Mouse (Mus musculus) MEL (cell line): Measurements from ENCODE around the gene Csf2. TPM values are rescaled to one million over a fixed set of nuclear protein-coding genes. Genes with fewer than 3 reads are reported as not detected.

Experiments used
- DNase-seq: peaks from one replicate; pipeline ENCODE4 v3.0.0; 2011; ENCODE audit warnings: low read depth, low spot score
- H3K27ac ChIP-seq: 2 replicates; pipeline ENCODE4 v1.5.1; 2012; ENCODE audit warnings: low read depth, mild to moderate bottlenecking, control low read depth, low read length, moderate library complexity; ENCODE audit not compliant: control insufficient read depth
- H3K27me3 ChIP-seq, 2 experiments: fragments of 150-350 bp in 1 of 2; sonication (generic) in 1 of 2; 2 replicates each; pipeline ENCODE4 v1.6.1; 2012; ENCODE audit warnings: low read length in 2 of 2, mild to moderate bottlenecking in 2 of 2, improper control_type of control experiment in 1 of 2, moderate library complexity in 1 of 2; ENCODE audit not compliant: insufficient read depth in 2 of 2, control insufficient read depth in 1 of 2
- H3K36me3 ChIP-seq, 2 experiments: 2 replicates each; pipeline ENCODE4 v1.6.1; 2012 to 2014; ENCODE audit warnings: low read length in 2 of 2, improper control_type of control experiment in 1 of 2, inconsistent platforms in 1 of 2, mild to moderate bottlenecking in 1 of 2; ENCODE audit not compliant: insufficient read depth in 2 of 2, control insufficient read depth in 1 of 2
- H3K4me1 ChIP-seq, 2 experiments: fragments of 150-350 bp in 1 of 2; sonication (generic) in 1 of 2; 2 replicates each; pipeline ENCODE4 v1.6.1; 2012; ENCODE audit warnings: low read length in 2 of 2, improper control_type of control experiment in 1 of 2, mild to moderate bottlenecking in 1 of 2; ENCODE audit not compliant: insufficient read depth in 2 of 2, control insufficient read depth in 1 of 2
- H3K4me3 ChIP-seq, 2 experiments: fragments of 150-350 bp in 1 of 2; sonication (generic) in 1 of 2; 2 replicates each; pipeline ENCODE4 v1.5.1; 2012; ENCODE audit warnings: low read depth in 2 of 2, low read length in 2 of 2, mild to moderate bottlenecking in 2 of 2, moderate library complexity in 2 of 2, control low read depth in 1 of 2, improper control_type of control experiment in 1 of 2; ENCODE audit not compliant: control insufficient read depth in 1 of 2, insufficient read depth in 1 of 2
- H3K79me2 ChIP-seq: 2 replicates; pipeline ENCODE4 v1.6.1; 2012; ENCODE audit warnings: mild to moderate bottlenecking, low read length, moderate library complexity; ENCODE audit not compliant: control insufficient read depth, poor library complexity, insufficient read depth
- H3K9ac ChIP-seq: 2 replicates; pipeline ENCODE4 v1.6.1; 2012; ENCODE audit warnings: low read depth, mild to moderate bottlenecking, control low read depth, low read length, moderate library complexity; ENCODE audit not compliant: control insufficient read depth, poor library complexity, severe bottlenecking
- H3K9me3 ChIP-seq: fragments of 150-350 bp; sonication (generic); replicated peaks from 2 replicates; pipeline ENCODE4 v1.6.1; 2012; ENCODE audit warnings: mild to moderate bottlenecking, low read length, improper control_type of control experiment, moderate library complexity; ENCODE audit not compliant: insufficient read depth
- CTCF ChIP-seq, 3 experiments: IDR thresholded peaks in 2 of 3; conservative IDR thresholded peaks in 1 of 3; 2 replicates each; pipeline ENCODE4 v1.5.1; 2011 to 2012; ENCODE audit warnings: low read length in 3 of 3, low read depth in 2 of 3, mild to moderate bottlenecking in 2 of 3, improper control_type of control experiment in 1 of 3, inconsistent platforms in 1 of 3, mixed read lengths in 1 of 3, moderate library complexity in 1 of 3; ENCODE audit not compliant: control insufficient read depth in 1 of 3, insufficient read depth in 1 of 3, poor library complexity in 1 of 3, severe bottlenecking in 1 of 3
- ELF1 ChIP-seq: IDR thresholded peaks from 2 replicates; pipeline ENCODE4 v1.6.1; 2014; ENCODE audit warnings: low read depth, mild to moderate bottlenecking, inconsistent platforms, low read length, improper control_type of control experiment, moderate library complexity
- EP300 ChIP-seq, 2 experiments: IDR thresholded peaks; 2 replicates each; pipeline ENCODE4 v1.6.1; 2011; ENCODE audit warnings: improper control_type of control experiment in 2 of 2, low read length in 2 of 2, low read depth in 1 of 2, mild to moderate bottlenecking in 1 of 2
- HCFC1 ChIP-seq: IDR thresholded peaks from 2 replicates; pipeline ENCODE4 v1.6.1; 2012; ENCODE audit warnings: low read depth, mild to moderate bottlenecking, inconsistent platforms, low read length, improper control_type of control experiment, moderate library complexity
- MAFK ChIP-seq: IDR thresholded peaks from 2 replicates; pipeline ENCODE4 v1.6.1; 2011; ENCODE audit warnings: low read depth, mild to moderate bottlenecking, low read length, improper control_type of control experiment, borderline replicate concordance
- MAZ ChIP-seq: IDR thresholded peaks from 2 replicates; pipeline ENCODE4 v1.6.1; 2012; ENCODE audit warnings: low read depth, mild to moderate bottlenecking, inconsistent platforms, low read length, improper control_type of control experiment
- MEF2A ChIP-seq: IDR thresholded peaks from 2 replicates; pipeline ENCODE4 v1.6.1; 2014; ENCODE audit warnings: low read depth, mild to moderate bottlenecking, inconsistent platforms, low read length, improper control_type of control experiment; ENCODE audit not compliant: poor library complexity, insufficient replicate concordance, severe bottlenecking; ENCODE audit errors: extremely low read depth
- MYB ChIP-seq: IDR thresholded peaks from 2 replicates; pipeline ENCODE4 v1.6.1; 2011; ENCODE audit warnings: mild to moderate bottlenecking, low read depth, low read length, improper control_type of control experiment
- NELFE ChIP-seq: IDR thresholded peaks from 2 replicates; pipeline ENCODE4 v1.6.1; 2011; ENCODE audit warnings: low read depth, low read length, improper control_type of control experiment
- POLR2A ChIP-seq, 2 experiments: IDR thresholded peaks; 2 replicates each; pipeline ENCODE4 v1.6.1; 2011 to 2012; ENCODE audit warnings: low read length in 2 of 2, mild to moderate bottlenecking in 2 of 2, control low read depth in 1 of 2, improper control_type of control experiment in 1 of 2, low read depth in 1 of 2, moderate library complexity in 1 of 2; ENCODE audit not compliant: control insufficient read depth in 1 of 2, insufficient read depth in 1 of 2, poor library complexity in 1 of 2
- POLR2AphosphoS2 ChIP-seq: IDR thresholded peaks from 2 replicates; pipeline ENCODE4 v1.6.1; 2011; ENCODE audit warnings: low read length, improper control_type of control experiment
- TCF12 ChIP-seq: IDR thresholded peaks from 2 replicates; pipeline ENCODE4 v1.6.1; 2014; ENCODE audit warnings: low read depth, mild to moderate bottlenecking, inconsistent platforms, low read length, improper control_type of control experiment, moderate library complexity
- USF1 ChIP-seq: IDR thresholded peaks from 2 replicates; pipeline ENCODE4 v1.6.1; 2014; ENCODE audit warnings: low read depth, mild to moderate bottlenecking, inconsistent platforms, low read length, improper control_type of control experiment, moderate library complexity
- USF2 ChIP-seq, 2 experiments: IDR thresholded peaks; 2 replicates each; pipeline ENCODE4 v1.6.1; 2011 to 2012; ENCODE audit warnings: improper control_type of control experiment in 2 of 2, low read length in 2 of 2, borderline replicate concordance in 1 of 2, inconsistent platforms in 1 of 2, low read depth in 1 of 2, mild to moderate bottlenecking in 1 of 2; ENCODE audit not compliant: insufficient read depth in 1 of 2
- ZC3H11A ChIP-seq: IDR thresholded peaks from 2 replicates; pipeline ENCODE4 v1.6.1; 2012; ENCODE audit warnings: low read depth, mild to moderate bottlenecking, inconsistent platforms, low read length, improper control_type of control experiment
- ZKSCAN1 ChIP-seq: IDR thresholded peaks from 2 replicates; pipeline ENCODE4 v1.6.1; 2012; ENCODE audit warnings: low read depth, mild to moderate bottlenecking, inconsistent platforms, low read length, improper control_type of control experiment, moderate library complexity
- ZNF384 ChIP-seq: IDR thresholded peaks from 2 replicates; pipeline ENCODE4 v1.6.1; 2012; ENCODE audit warnings: low read depth, mild to moderate bottlenecking, inconsistent platforms, low read length, improper control_type of control experiment
- polyA plus RNA-seq, 2 experiments: library from polyadenylated mRNA; stranded (reverse) in 1 of 2; unstranded in 1 of 2; fragments of >175 nt in 1 of 2; fragments of >200 nt in 1 of 2; gene quantifications; 2 replicates each; pipeline versions ENCODE4 v1.2.1 to v1.2.4; 2012; ENCODE audit warnings: low replicate concordance in 2 of 2, low read depth in 1 of 2; ENCODE audit not compliant: insufficient read length in 2 of 2, insufficient read depth in 1 of 2, missing spikeins in 1 of 2
- total RNA-seq: library from RNA; depleted of rRNA; stranded (reverse); fragments of 300-350 nt; gene quantifications from 2 replicates; pipeline ENCODE4 v1.2.3, GENCODE M21; 2012

Gene Csf2
- total and polyA plus RNA-seq, 3 experiments = 0.15 TPM; not detected in 2

GRCm38 (mm10) chr11:54254114-54254513 lies 4.6 kb upstream of the Csf2 start (continued):
- TF ChIP-seq POLR2A (IDR thresholded peaks at IDR 0.05; ENCODE audit: control insufficient read depth in 1 of 2, insufficient read depth in 1 of 2, low read depth in 1 of 2, low read length in 2 of 2, poor library complexity in 1 of 2) (0 out of 4 replicates have a peak, but pooled peaks of 1 of the 2 experiments have one; percentile 31), ZNF384 (no peak), MYB (no peak)

- Histone ChIP-seq H3K27me3 (no peaks in the 10 kb centered on the region), H3K4me1 (peaks cover 8 to 27% of the 10 kb centered on the region in 2 experiments; a peak in 3 of 4 replicates), H3K9me3 (no peaks in the 10 kb centered on the region), H3K79me2 (no peaks in the 10 kb centered on the region), H3K9ac (no peak overlapping the region), H3K27ac (no peak overlapping the region), H3K36me3 (peaks cover 0 to 17% of the 10 kb centered on the region in 2 experiments; a peak in 2 of 4 replicates), H3K4me3 (no peak overlapping the region)
- TF ChIP-seq NELFE = no peak
- TF ChIP-seq USF1 = no peak
- no peak for TF ChIP-seq TCF12
- TF ChIP-seq MAZ = no peak
- TF ChIP-seq ZKSCAN1 = no peak
- no peak for TF ChIP-seq USF2 (IDR thresholded peaks at IDR 0.05; ENCODE audit: borderline replicate concordance in 1 of 2, insufficient read depth in 1 of 2, low read depth in 1 of 2, low read length in 2 of 2)
- no peak for TF ChIP-seq ZC3H11A
- no peak for TF ChIP-seq HCFC1
- TF ChIP-seq ELF1 = no peak
- TF ChIP-seq MEF2A = no peak
- TF ChIP-seq CTCF (IDR thresholded peaks at IDR 0.05 in 2 of 3, conservative IDR thresholded peaks at IDR 0.05 in 1 of 3; ENCODE audit: control insufficient read depth in 1 of 3, insufficient read depth in 1 of 3, low read depth in 2 of 3, low read length in 3 of 3, poor library complexity in 1 of 3, severe bottlenecking in 1 of 3) = no peak
- TF ChIP-seq POLR2AphosphoS2 = no peak
- no peak for TF ChIP-seq MAFK
- no peak for DNase-seq
Observed at GRCm38 (mm10) chr11:54250575-54250974, 1.1 kb upstream of the Csf2 start.

GRCm38 (mm10) chr11:54249748-54250147 lies 281 bp upstream of the Csf2 start:
- H3K27me3 ChIP-seq = peaks cover 0 to 2% of the 10 kb centered on the region in 2 experiments; a peak in 1 of 4 replicates
- DNase-seq = no peak
- H3K9me3 ChIP-seq = no peaks in the 10 kb centered on the region
- TF ChIP-seq TCF12 (no peak), EP300 (IDR thresholded peaks at IDR 0.05; ENCODE audit: low read depth in 1 of 2, low read length in 2 of 2) (0 out of 4 replicates have a peak, but pooled peaks of 1 of the 2 experiments have one; percentile 6)
- peaks cover 8 to 27% of the 10 kb centered on the region in 2 experiments; a peak in 3 of 4 replicates for H3K4me1 ChIP-seq
- H3K27ac ChIP-seq = no peak overlapping the region
- no peaks in the 10 kb centered on the region for H3K79me2 ChIP-seq
- H3K4me3 ChIP-seq = no peak overlapping the region
- H3K9ac ChIP-seq = no peak overlapping the region
- peaks cover 0 to 17% of the 10 kb centered on the region in 2 experiments; a peak in 2 of 4 replicates for H3K36me3 ChIP-seq
